Mouse (Mus musculus) T-helper 2 cell (primary cell): ENCODE results near the gene Exosc10.

Experiments used
- in situ Hi-C: fragments of 300-600 bp; cut with MboI, MseI; formaldehyde crosslinking; loops from one replicate; pipeline ENCODE4 v1.15.1; 2025; ENCODE audit warnings: high pct_unique_total_duplicates

Exosc10 gene

GRCm38 (mm10) chr4:148558297-148559000 is at the start of gene Exosc10:
Gene Exosc10, plus strand, starts transcription at chr4:148558429.
- in situ Hi-C loops: loop anchor here (5.0 kb wide), 1 partner anchor 44 kb away; the partner anchor contains the start of gene Masp2

GRCm38 (mm10) chr4:148509450-148510084 is 48.7 kb upstream of the Exosc10 start:
- in situ Hi-C loops: no loop called here

GRCm38 (mm10) chr4:148510691-148511090 is 47.5 kb upstream of the Exosc10 start:
- in situ Hi-C loops: no loop called here

GRCm38 (mm10) chr4:148511334-148511733 is 46.9 kb upstream of the Exosc10 start:
- in situ Hi-C loops: no loop called here

GRCm38 (mm10) chr4:148513021-148513559 is 45.1 kb upstream of the Exosc10 start:
- in situ Hi-C loops: no loop called here

- in situ Hi-C loops: no loop called here
These were observed 42.9 kb upstream of the Exosc10 start for GRCm38 (mm10) chr4:148515313-148515712.

GRCm38 (mm10) chr4:148517809-148518208 is 40.4 kb upstream of the Exosc10 start:
- in situ Hi-C loops: no loop called here

DNA sequence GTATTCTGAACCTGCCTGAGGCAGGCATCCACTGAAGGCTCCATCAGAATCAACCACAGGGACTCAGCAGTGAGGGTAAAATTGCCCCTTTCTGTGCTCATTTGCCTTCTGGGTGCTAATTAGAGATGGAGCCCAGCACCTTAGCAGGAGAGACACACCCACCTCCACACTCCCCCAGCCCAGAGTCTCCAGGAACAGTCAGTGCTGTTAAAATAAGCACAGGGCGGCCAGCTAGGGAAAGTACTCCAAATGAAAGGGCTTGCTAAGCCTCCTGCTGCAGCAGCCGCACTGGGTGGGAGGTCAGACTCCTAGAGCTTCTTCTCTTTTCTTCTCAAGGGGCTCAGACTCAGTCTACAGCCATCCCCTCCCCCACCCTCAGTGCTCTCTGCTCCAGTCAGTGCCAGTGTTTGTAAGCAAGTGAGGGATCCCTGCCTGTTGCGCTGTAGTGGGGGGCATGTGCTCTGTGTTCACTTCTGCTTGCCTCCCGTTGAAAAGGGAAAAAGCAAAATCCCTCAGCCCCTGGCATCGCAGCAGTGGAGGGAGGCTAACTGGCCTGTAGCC is 39.9 kb upstream of the Exosc10 start:
- in situ Hi-C loops: no loop called here

GRCm38 (mm10) chr4:148523538-148523937 is 34.7 kb upstream of the Exosc10 start:
- in situ Hi-C loops: no loop called here

GRCm38 (mm10) chr4:148527158-148527910 is 30.9 kb upstream of the Exosc10 start:
- in situ Hi-C loops: no loop called here

GRCm38 (mm10) chr4:148530351-148530750 is 27.9 kb upstream of the Exosc10 start:
- in situ Hi-C loops: no loop called here

DNA sequence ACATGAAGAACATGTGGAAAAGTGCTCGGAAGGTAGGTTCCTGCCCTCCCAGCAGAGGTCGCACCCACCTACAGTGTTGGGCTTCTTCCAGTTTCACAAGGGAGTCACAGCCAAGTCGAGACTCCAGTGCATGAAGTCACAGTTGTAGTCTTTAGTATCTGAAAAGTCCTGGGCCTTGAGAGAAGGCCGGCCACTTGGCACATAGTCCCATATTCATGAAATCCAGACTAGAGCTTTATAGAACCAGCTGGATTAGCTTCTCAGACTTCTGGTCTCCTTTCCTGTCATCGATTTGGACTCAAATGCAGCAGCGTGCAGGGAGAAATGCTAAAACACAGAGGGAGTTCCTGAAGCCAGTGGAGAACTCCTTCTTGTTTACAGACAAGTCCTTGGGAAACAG is 27.5 kb upstream of the Exosc10 start:
- in situ Hi-C loops: no loop called here

- in situ Hi-C loops: no loop called here
These were observed 26.9 kb upstream of the Exosc10 start for GRCm38 (mm10) chr4:148531341-148531740.

- in situ Hi-C loops: no loop called here
These were observed 25.7 kb upstream of the Exosc10 start for GRCm38 (mm10) chr4:148532516-148532915.

GRCm38 (mm10) chr4:148533613-148534328 is 24.5 kb upstream of the Exosc10 start:
- in situ Hi-C loops: no loop called here

- in situ Hi-C loops: no loop called here
These were observed 22.4 kb upstream of the Exosc10 start for GRCm38 (mm10) chr4:148535876-148536275.

DNA sequence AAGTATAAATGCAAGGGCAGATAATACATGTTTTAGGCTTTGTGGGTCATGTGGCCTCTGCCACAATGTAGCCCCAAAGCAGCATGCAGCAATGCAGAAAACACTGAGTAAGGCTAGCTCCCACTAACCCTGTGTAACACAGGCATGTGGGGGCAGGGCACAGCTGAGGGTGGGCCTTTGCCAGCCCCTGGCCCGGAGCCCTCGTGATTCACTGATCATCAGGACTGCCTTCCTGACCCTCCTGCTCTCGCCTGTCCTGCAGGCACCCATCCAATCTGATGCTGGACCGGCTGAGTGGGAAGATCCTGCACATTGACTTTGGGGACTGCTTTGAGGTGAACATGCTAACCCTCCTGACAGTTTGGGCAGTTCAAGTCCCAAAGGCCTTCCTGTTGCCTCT is 9.1 kb upstream of the Exosc10 start:
- in situ Hi-C loops: no loop called here

DNA sequence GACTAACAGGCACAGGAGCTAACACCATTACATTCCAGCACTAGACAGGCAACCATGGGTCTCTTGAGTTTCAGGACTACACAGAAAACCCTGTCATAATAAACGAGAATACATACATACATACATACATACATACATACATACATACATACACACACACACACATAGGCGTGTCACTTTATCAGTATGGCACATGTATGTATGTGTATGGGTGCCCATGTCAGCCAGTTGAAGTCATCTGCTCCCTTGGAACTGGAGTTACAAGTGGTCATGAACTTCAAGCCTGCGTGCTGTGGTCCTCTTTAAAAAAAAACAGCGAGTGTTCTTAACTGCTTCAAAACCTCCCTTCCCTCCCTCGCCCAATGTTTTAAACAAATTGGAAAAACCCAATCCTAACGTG is 463 bp upstream of the Exosc10 start:
- in situ Hi-C loops: loop anchor here (5.0 kb wide), 1 partner anchor 45 kb away; the partner anchor contains the start of gene Masp2

DNA sequence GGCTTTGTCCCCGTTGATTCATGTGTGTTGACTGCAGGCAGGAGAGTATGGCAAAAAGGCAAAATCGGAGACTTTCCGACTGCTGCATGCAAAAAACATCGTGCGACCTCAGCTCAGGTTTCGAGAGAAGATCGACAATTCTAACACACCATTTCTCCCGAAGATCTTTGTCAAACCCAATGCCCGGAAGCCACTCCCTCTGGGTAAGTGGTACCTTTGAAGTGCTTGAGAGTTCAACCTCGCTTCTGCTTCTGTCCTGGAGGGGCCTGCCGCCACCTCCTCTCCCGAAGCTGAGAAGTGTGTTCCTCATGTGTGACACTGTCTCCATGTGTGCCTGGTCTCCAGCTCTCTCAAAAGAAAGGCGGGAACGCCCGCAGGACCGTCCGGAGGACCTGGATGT is 4.4 kb downstream of the Exosc10 start:
- in situ Hi-C loops: no loop called here

DNA sequence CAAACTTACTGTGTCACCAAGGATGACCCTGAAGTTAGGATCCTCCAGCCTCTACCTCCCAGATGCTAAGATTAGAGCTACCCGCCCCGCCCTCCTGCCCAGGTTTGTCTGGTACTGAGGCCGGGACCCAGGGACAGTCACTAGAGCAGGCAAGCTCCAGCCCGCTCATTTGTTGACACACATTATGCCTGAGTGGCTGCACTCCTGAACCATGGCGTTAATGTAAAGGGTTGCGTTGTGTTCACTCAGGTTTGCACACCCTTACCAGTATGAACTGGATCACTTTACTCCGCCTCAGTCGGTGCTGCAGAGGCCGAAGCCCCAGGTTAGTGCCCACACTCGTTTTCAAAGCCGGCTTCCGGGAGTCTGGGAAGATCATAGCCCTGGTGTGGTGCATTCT is 5.4 kb downstream of the Exosc10 start:
- in situ Hi-C loops: no loop called here

- in situ Hi-C loops: no loop called here
These were observed 11.9 kb downstream of the Exosc10 start for GRCm38 (mm10) chr4:148570138-148570537.
